Mouse (Mus musculus) lung, postnatal 10 days (tissue): Measurements from ENCODE around the gene Vps39.

Source experiments
- DNase-seq: peaks from one replicate; pipeline ENCODE4 v3.0.0; 2021

Gene Vps39

DNA sequence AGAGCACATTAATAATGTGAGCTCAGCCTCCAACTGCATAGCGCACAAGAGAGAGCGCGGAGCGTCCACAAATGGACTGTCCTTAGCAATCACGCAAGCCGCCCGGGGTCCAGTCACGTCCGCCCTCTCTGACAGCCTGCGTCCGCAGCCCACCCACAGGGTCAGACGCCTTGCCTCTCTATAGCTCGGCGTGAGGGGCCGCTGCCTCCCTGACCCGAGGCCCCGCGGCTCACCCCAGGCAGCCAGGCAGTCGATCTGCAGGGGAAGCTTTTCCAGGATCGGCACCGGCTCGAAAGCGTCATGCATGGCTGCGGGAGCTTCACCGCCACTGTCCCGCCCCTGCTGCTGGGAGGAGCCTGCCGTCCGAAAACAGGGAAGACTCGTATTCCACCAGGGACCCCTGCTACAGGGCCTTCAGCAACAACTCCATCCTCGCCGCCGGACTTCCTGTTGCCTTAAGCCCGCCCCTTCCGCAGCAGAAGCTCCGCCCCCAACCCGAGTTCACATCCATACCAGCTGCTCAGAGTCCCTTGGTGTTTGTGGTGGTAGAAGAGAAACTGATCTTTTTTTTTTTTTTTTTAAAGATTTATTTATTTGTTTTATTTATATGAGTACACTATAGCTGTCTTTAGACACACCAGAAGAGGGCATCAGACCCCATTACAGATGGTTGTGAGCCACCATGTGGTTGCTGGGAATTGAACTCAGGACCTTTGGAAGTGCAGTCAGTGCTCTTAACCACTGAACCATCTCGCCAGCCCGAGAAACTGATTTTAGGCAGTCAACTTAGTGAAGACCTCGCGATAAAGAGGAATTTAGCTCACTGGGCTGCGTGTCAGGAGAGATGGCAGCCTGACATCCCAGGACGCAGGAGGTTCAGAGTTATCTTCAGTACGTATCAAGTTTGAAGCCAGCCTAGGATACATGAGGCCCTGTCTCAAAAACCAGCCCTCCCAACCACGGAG, at the start of gene Vps39:
TSS of gene Vps39 (minus strand) at position 456 of the 965 bp plus-strand sequence.
- peak; percentile 97 for DNase-seq

- DNase-seq, result no peak
Measured at GRCm38 (mm10) chr2:120397951-120398350, 45.0 kb upstream of the Vps39 start.

DNA sequence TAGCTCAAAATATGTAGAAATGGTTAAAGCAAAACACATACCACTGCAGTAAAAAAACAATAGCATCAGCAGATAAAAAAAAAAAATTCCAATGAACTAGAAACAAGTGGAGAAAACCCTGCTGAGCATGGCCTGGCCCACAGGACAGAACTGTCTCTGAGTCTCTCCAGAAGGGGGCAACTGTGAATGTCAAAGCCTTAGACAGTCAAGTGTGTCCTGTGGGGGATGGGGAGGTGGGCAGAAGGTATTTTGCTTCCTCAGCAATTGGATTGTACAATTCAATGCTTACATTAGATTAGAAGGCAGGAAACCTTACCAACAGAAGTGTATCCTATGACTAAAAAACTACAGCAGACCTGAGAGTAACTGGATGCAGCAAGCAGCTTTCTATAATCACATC, 39.5 kb upstream of the Vps39 start:
- DNase-seq, result peak; percentile 3

GRCm38 (mm10) chr2:120390934-120391333, 38.0 kb upstream of the Vps39 start:
- no peak for DNase-seq

GRCm38 (mm10) chr2:120389376-120389775, 36.4 kb upstream of the Vps39 start:
- DNase-seq, result no peak

- DNase-seq, result no peak
Measured at GRCm38 (mm10) chr2:120387291-120387690, 34.4 kb upstream of the Vps39 start.

DNA sequence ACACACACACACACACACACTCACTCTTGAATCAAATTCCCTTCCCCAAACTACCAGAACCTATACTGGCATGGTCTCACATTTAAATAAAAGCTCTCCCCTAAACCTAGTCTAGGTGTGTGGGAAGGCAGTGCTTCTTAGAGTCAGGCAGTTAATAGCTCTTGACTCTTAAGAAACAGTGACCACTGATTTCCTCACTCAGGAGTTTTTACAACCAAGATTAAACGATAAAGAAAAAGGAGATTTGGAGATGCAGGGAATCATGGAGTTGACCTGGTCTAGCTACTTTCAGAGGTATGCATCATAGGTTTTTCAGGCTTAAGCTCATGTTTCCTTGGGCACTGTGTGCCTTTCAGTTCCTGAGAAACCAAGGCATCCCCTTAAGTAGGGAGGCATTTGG, 33.3 kb upstream of the Vps39 start:
- DNase-seq, result no peak

DNA sequence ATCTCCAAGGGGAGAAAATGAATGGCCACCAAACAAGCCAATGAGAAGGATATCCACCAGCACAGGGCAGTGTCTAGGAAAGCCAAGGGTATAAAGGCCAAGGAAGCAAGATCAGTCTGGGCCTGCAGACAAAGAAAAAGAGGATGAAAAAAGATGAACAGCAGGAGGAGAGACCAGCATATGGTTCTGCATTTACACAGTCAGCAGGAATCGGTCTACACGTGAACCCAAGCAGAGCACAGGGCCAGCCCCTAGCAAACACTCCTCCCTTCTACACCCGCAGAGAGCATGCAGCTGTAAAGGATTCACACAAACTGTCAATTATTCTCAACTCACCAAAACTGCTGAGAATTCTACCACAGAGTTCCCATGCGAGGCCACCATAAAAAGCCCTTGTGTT, 20.9 kb upstream of the Vps39 start:
- DNase-seq, result no peak

DNA sequence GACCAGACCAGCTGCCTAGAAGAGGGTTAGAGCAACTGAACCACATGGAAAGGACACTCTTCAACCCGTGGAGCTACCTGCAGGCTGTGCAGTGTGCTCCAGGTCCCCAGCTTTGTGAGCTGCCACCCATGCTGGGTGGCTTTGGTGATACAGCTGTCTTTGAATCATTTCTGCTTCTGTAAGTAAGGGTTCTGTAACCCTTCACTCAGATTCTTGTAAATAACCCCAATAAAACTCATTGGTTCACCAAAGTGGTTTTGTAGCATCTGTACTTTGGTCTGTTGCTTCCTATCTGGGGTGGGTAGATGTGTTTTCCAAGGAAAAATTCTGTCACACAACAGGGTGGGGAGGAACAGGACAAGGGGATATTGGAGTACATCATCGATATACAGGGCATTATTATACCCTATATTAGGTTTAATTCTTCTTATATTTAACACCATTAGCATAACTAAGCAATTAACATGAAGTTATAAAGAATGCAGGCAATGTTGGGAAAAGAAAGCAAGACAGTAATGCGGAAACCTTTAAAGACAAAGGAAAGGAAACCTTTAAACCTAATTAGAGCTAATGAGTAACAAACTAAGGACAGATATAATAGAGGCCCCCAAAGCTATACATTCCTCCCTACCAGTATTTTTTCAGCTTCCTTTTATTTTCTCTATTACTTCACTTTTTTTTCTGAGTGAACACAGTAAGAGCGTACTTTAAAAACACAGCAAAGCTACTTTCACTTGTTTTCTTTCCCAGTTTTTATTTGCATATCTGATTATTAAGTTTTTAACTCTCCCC, 14.7 kb upstream of the Vps39 start:
- no peak for DNase-seq

DNA sequence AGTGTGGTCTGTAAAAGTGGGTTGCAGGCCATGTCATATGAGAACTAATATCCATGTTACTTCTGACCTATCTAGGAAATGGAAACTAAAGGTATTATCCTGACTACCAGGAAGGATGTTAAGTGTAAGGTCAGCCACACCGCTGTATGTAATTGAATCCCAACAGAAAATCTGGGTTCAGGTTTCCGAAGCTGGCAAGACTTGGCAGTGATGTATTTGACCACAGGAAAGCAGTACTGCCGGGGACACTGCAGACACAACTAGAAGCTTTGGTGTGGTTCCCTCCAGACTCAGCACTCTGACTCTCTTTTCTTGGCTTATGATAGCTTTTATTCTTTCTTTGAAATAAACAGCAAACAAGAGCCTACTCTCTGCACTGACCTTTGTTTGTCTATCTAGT, 13.6 kb upstream of the Vps39 start:
- no peak for DNase-seq

GRCm38 (mm10) chr2:120360425-120360824, 7.5 kb upstream of the Vps39 start:
- no peak for DNase-seq

GRCm38 (mm10) chr2:120351321-120351720, 1.6 kb downstream of the Vps39 start:
- peak; percentile 13 for DNase-seq

DNA sequence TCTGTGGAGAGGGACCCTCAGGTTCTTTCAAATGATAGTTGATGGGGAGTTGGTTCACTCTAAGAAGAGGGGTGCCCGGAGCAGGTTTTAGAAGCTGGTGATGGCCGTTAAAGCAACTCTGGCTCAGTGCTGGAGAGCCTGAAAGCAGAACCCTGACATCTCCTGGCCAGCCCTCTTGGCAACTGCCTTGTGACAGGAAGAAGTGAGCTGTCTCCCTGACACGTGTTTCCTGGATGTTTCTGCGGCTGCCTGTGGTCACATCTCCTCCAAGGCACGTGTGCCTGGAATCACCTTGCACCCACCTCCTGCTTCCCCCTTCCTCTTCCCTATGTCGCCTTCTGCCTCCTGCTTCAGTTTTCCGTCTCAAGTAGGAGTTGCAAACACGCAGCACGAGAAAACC, 4.8 kb downstream of the Vps39 start:
- DNase-seq, result peak; percentile 31

GRCm38 (mm10) chr2:120341741-120342140, 11.2 kb downstream of the Vps39 start:
- no peak for DNase-seq

DNA sequence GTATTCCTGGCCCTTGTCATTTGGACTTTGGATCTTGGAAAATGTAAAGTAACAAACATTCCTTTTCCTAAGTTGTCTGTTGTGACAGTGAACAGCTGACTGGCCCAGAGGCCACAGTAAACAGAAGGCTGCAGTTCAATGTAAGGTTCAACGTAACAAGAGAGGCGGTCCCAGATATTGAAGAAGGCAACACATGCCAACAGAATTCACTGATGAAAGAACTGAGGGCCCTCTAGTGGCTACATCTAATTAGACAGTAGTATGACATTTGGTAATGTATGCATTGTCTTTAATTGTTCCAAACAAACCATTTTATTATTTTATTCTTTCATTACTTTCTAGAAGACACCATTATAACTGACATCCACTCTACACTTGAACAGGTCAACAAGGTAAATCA, 15.1 kb downstream of the Vps39 start:
- no peak for DNase-seq

GRCm38 (mm10) chr2:120331575-120331974, 21.4 kb downstream of the Vps39 start:
- no peak for DNase-seq

GRCm38 (mm10) chr2:120315077-120315476, 37.9 kb downstream of the Vps39 start:
- no peak for DNase-seq

- DNase-seq, result no peak
Measured at GRCm38 (mm10) chr2:120314487-120314886, 38.5 kb downstream of the Vps39 start.

DNA sequence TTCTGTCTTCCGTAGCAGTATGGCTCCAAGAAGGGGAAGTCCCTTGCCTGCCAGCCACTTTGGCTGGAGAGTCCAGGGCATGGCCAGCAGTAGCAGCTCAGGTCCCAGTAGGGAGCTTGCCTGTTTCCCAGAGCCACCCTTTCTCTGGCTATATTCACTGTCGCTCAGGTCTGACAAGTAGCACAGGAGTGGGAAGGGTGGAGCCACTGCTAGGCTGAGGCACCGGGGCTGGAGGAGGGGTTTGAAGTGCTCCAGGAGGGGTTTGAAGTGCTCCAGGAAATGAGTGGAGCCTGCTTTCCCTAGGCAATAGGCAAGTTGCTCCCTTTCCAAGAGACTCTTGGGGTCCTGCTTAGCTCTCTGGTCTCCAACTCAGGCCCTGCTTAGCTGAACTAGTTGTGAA, 39.0 kb downstream of the Vps39 start, which contains the start of gene Pla2g4f:
TSS of gene Pla2g4f (minus strand) at position 190 of the 400 bp plus-strand sequence.
- peak; percentile 64 for DNase-seq

DNA sequence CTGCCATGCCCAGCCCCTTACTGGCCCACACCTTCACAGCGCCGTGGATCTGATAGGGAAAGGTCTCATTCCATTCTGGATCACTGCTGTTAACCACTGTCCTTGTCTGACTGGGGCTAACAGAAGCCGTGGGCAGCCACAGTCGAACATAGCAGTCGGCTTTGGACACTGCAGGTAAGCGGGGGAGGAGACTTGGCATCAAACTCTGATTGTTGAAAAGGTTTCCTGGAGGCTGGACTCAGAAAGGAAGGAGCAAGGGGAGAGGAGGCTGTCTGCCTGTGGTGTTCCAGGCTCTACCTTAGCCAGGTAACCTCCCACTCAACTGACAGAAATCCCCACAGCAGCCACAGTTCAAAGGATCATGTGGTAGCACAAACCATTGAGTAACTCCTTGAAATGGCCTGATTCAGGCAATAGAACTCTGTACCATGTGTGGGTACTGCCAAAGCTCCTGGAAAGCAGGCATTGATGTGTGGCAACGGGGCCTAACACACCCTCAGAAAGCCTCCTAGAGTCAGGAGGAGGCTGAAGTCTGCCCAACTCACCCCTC, 40.6 kb downstream of the Vps39 start:
- DNase-seq, result peak; percentile 40

DNA sequence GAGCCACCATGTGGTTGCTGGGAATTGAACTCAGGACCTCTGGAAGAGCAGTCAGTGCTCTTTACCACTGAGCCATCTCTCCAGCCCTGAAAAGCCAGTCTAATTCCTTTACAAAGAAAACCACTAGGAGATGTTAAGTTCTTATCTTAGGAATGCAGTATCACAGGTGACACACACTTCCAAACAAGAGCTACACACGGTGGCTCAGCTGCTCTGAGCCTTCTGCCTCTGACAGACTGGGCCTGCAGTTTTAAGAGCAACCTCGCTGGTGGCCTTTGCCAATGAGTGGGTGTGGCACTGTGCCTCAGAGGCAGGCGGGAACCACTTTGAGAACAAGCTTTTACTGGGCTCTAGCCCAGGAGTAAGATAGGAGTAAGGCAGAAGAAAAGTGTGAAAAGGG, 48.8 kb downstream of the Vps39 start:
- DNase-seq, result peak; percentile 11

DNA sequence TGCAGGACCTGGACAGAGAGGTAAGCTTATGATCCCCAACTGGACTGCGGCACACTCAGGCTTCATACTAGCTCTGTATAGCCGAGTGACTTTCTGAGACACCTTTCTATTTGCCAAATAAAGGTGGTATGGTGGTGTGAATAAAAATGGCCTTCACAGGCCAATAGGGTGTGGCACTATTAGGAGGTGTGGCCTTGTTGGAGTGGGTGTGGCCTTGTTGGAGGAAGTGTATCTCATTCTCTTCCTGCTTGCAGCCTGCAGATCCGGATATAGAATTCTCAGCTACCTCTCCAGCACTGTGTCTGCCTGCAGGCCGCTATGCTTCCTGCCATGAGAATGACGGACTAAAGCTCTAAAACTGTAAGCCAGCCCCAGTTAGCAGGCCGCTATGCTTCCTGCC, 51.9 kb downstream of the Vps39 start:
- DNase-seq, result no peak

DNA sequence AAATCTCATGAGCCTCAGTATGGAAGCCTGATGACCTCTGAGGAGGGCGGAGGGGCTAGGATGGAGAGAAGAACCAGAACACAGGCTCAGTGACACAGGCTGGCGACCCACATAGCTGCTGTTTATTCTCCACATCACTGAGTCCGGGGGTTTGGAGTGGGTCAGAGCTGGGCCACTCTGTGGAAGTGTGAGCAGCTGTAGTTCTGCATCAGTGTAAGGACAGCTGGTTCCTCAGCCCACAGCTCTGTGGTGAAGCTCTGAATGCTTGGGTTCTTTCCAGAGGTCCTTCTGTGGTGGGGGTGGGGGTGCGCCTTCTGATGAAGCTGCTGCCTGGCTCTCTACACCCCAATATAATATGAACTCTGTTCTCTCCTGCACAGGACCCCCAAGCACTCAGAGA, 53.1 kb downstream of the Vps39 start:
- DNase-seq, result no peak

DNA sequence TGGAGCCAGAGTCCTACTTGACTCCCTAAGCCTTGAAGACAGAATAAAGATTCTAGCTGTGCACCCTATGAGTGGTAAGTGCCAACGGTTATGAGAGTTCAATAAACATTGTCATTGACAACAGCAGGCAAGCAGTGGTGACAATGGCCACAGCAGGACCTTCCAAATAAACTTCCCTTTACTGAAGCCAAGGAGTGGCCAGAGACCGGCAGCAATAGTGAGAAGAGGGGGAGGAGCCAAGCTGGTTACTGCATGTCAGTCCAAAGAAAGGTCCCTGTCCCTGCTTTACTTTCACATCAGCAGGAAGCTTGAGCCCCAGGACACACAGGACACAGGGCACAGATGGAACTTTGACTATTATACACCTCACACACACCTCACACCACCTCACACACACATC, 56.8 kb downstream of the Vps39 start:
- no peak for DNase-seq
